Mouse (Mus musculus): Measurements from ENCODE around the gene Slmap. TPM values are rescaled to one million over a fixed set of nuclear protein-coding genes. Genes with fewer than 3 reads are reported as not detected.
A peak's percentile ranks its signal among the peaks of the same experiment; 100 is the strongest.

Gene Slmap
- polyA plus RNA-seq, 1 experiment from 2014 or later, result 22.3 TPM

GRCm38 (mm10) chr14:26486416-26487198 is 48.1 kb downstream of the Slmap start:
- WGBS, result 33% methylated on average over 8 of the region's 8 CpGs
- no peaks in the 10 kb centered on the region for H3K4me1 ChIP-seq (ENCODE audit: control insufficient read depth, insufficient read depth, low read length)

GRCm38 (mm10) chr14:26481457-26481856 is 53.3 kb downstream of the Slmap start:
- DNase-seq (ENCODE audit: low spot score) (no peak), ATAC-seq (replicated peaks; ENCODE audit: insufficient number of reproducible peaks, low FRiP score, low TSS enrichment, low read depth) (no peak)
- Histone ChIP-seq H3K4me2 (ENCODE audit: low read depth, low read length) (no peak overlapping the region), H3K36me3 (replicated peaks; ENCODE audit: control insufficient read depth, insufficient read depth, low read depth, low read length) (no peaks in the 10 kb centered on the region), H3K27me3 (ENCODE audit: control insufficient read depth, insufficient read depth, low read length) (no peaks in the 10 kb centered on the region), H3K4me3 (ENCODE audit: low read depth, low read length) (no peak overlapping the region), H3K4me1 (ENCODE audit: control insufficient read depth, insufficient read depth, low read length) (no peaks in the 10 kb centered on the region), H3K27ac (replicated peaks; ENCODE audit: low read depth, low read length) (no peak overlapping the region), H3K9me3 (replicated peaks; ENCODE audit: control insufficient read depth, low read length) (no peaks in the 10 kb centered on the region), H3K9ac (replicated peaks; ENCODE audit: low read length) (no peak overlapping the region)
- WGBS, result 86% methylated on average over 1 of the region's 1 CpGs

More at GRCm38 (mm10) chr14:26486416-26487198, 48.1 kb downstream of the Slmap start:
- H3K27ac ChIP-seq (replicated peaks; ENCODE audit: low read depth, low read length), result no peak overlapping the region
- DNase-seq (ENCODE audit: low spot score), result peak; percentile 76
- no peak overlapping the region for H3K4me3 ChIP-seq (ENCODE audit: low read depth, low read length)
- H3K27me3 ChIP-seq (ENCODE audit: control insufficient read depth, insufficient read depth, low read length), result no peaks in the 10 kb centered on the region
- no peak overlapping the region for H3K9ac ChIP-seq (replicated peaks; ENCODE audit: low read length)
- H3K4me2 ChIP-seq (ENCODE audit: low read depth, low read length), result no peak overlapping the region
- no peak for ATAC-seq (replicated peaks; ENCODE audit: insufficient number of reproducible peaks, low FRiP score, low TSS enrichment, low read depth)
- H3K9me3 ChIP-seq (replicated peaks; ENCODE audit: control insufficient read depth, low read length), result no peaks in the 10 kb centered on the region
- no peaks in the 10 kb centered on the region for H3K36me3 ChIP-seq (replicated peaks; ENCODE audit: control insufficient read depth, insufficient read depth, low read depth, low read length)

- no peak for ATAC-seq (replicated peaks; ENCODE audit: insufficient number of reproducible peaks, low FRiP score, low TSS enrichment, low read depth)
- no peak for DNase-seq (ENCODE audit: low spot score)
- Histone ChIP-seq H3K27me3 (ENCODE audit: control insufficient read depth, insufficient read depth, low read length) (no peaks in the 10 kb centered on the region), H3K9ac (replicated peaks; ENCODE audit: low read length) (no peak overlapping the region), H3K27ac (replicated peaks; ENCODE audit: low read depth, low read length) (no peak overlapping the region), H3K4me1 (ENCODE audit: control insufficient read depth, insufficient read depth, low read length) (no peaks in the 10 kb centered on the region), H3K4me2 (ENCODE audit: low read depth, low read length) (no peak overlapping the region), H3K4me3 (ENCODE audit: low read depth, low read length) (no peak overlapping the region), H3K9me3 (replicated peaks; ENCODE audit: control insufficient read depth, low read length) (no peaks in the 10 kb centered on the region), H3K36me3 (replicated peaks; ENCODE audit: control insufficient read depth, insufficient read depth, low read depth, low read length) (no peaks in the 10 kb centered on the region)
- 94% methylated on average over 5 of the region's 5 CpGs for WGBS
Measured at GRCm38 (mm10) chr14:26477738-26478137, 57.0 kb downstream of the Slmap start.

GRCm38 (mm10) chr14:26476391-26476790 is 58.3 kb downstream of the Slmap start:
- no peaks in the 10 kb centered on the region for H3K4me1 ChIP-seq (ENCODE audit: control insufficient read depth, insufficient read depth, low read length)
- no peak overlapping the region for H3K4me3 ChIP-seq (ENCODE audit: low read depth, low read length)
- no peaks in the 10 kb centered on the region for H3K27me3 ChIP-seq (ENCODE audit: control insufficient read depth, insufficient read depth, low read length)
- H3K9ac ChIP-seq (replicated peaks; ENCODE audit: low read length), result no peak overlapping the region
- DNase-seq (ENCODE audit: low spot score) (no peak), ATAC-seq (replicated peaks; ENCODE audit: insufficient number of reproducible peaks, low FRiP score, low TSS enrichment, low read depth) (no peak)
- H3K36me3 ChIP-seq (replicated peaks; ENCODE audit: control insufficient read depth, insufficient read depth, low read depth, low read length), result no peaks in the 10 kb centered on the region
- no peak overlapping the region for H3K27ac ChIP-seq (replicated peaks; ENCODE audit: low read depth, low read length)
- no peaks in the 10 kb centered on the region for H3K9me3 ChIP-seq (replicated peaks; ENCODE audit: control insufficient read depth, low read length)
- WGBS, result 95% methylated on average over 2 of the region's 2 CpGs
- H3K4me2 ChIP-seq (ENCODE audit: low read depth, low read length), result no peak overlapping the region

GRCm38 (mm10) chr14:26467974-26468373 is 66.8 kb downstream of the Slmap start:
- no peaks in the 10 kb centered on the region for H3K27me3 ChIP-seq (ENCODE audit: control insufficient read depth, insufficient read depth, low read length)
- no peak overlapping the region for H3K4me2 ChIP-seq (ENCODE audit: low read depth, low read length)
- H3K36me3 ChIP-seq (replicated peaks; ENCODE audit: control insufficient read depth, insufficient read depth, low read depth, low read length), result no peaks in the 10 kb centered on the region
- no peaks in the 10 kb centered on the region for H3K4me1 ChIP-seq (ENCODE audit: control insufficient read depth, insufficient read depth, low read length)
- H3K9me3 ChIP-seq (replicated peaks; ENCODE audit: control insufficient read depth, low read length), result no peaks in the 10 kb centered on the region
- WGBS, result 93% methylated on average over 4 of the region's 4 CpGs
- DNase-seq (ENCODE audit: low spot score) (no peak), ATAC-seq (replicated peaks; ENCODE audit: insufficient number of reproducible peaks, low FRiP score, low TSS enrichment, low read depth) (no peak)
- H3K9ac ChIP-seq (replicated peaks; ENCODE audit: low read length), result no peak overlapping the region
- no peak overlapping the region for H3K4me3 ChIP-seq (ENCODE audit: low read depth, low read length)
- no peak overlapping the region for H3K27ac ChIP-seq (replicated peaks; ENCODE audit: low read depth, low read length)

- no peak for ATAC-seq (replicated peaks; ENCODE audit: insufficient number of reproducible peaks, low FRiP score, low TSS enrichment, low read depth)
- no peak for DNase-seq (ENCODE audit: low spot score)
- no peak overlapping the region for H3K27ac ChIP-seq (replicated peaks; ENCODE audit: low read depth, low read length)
Measured at GRCm38 (mm10) chr14:26466544-26467125, 68.1 kb downstream of the Slmap start.

GRCm38 (mm10) chr14:26465898-26466297 is 68.8 kb downstream of the Slmap start:
- H3K9ac ChIP-seq (replicated peaks; ENCODE audit: low read length), result no peak overlapping the region

More at GRCm38 (mm10) chr14:26466544-26467125, 68.1 kb downstream of the Slmap start:
- no peaks in the 10 kb centered on the region for H3K9me3 ChIP-seq (replicated peaks; ENCODE audit: control insufficient read depth, low read length)
- H3K27me3 ChIP-seq (ENCODE audit: control insufficient read depth, insufficient read depth, low read length), result no peaks in the 10 kb centered on the region
- no peak overlapping the region for H3K4me3 ChIP-seq (ENCODE audit: low read depth, low read length)
- H3K36me3 ChIP-seq (replicated peaks; ENCODE audit: control insufficient read depth, insufficient read depth, low read depth, low read length), result no peaks in the 10 kb centered on the region
- H3K4me1 ChIP-seq (ENCODE audit: control insufficient read depth, insufficient read depth, low read length), result no peaks in the 10 kb centered on the region
- no peak overlapping the region for H3K4me2 ChIP-seq (ENCODE audit: low read depth, low read length)
- no peak overlapping the region for H3K9ac ChIP-seq (replicated peaks; ENCODE audit: low read length)
- 81% methylated on average over 5 of the region's 5 CpGs for WGBS

GRCm38 (mm10) chr14:26459516-26459915 is 75.2 kb downstream of the Slmap start:
- no peaks in the 10 kb centered on the region for H3K9me3 ChIP-seq (replicated peaks; ENCODE audit: control insufficient read depth, low read length)
- H3K4me1 ChIP-seq (ENCODE audit: control insufficient read depth, insufficient read depth, low read length), result no peaks in the 10 kb centered on the region
- DNase-seq (ENCODE audit: low spot score) (peak; percentile 34), ATAC-seq (replicated peaks; ENCODE audit: insufficient number of reproducible peaks, low FRiP score, low TSS enrichment, low read depth) (no peak)
- H3K9ac ChIP-seq (replicated peaks; ENCODE audit: low read length), result no peak overlapping the region
- no peak overlapping the region for H3K27ac ChIP-seq (replicated peaks; ENCODE audit: low read depth, low read length)
- H3K4me3 ChIP-seq (ENCODE audit: low read depth, low read length), result no peak overlapping the region
- H3K27me3 ChIP-seq (ENCODE audit: control insufficient read depth, insufficient read depth, low read length), result no peaks in the 10 kb centered on the region
- H3K36me3 ChIP-seq (replicated peaks; ENCODE audit: control insufficient read depth, insufficient read depth, low read depth, low read length), result no peaks in the 10 kb centered on the region
- H3K4me2 ChIP-seq (ENCODE audit: low read depth, low read length), result no peak overlapping the region

More at GRCm38 (mm10) chr14:26465898-26466297, 68.8 kb downstream of the Slmap start:
- Histone ChIP-seq H3K27me3 (ENCODE audit: control insufficient read depth, insufficient read depth, low read length) (no peaks in the 10 kb centered on the region), H3K4me2 (ENCODE audit: low read depth, low read length) (no peak overlapping the region), H3K4me1 (ENCODE audit: control insufficient read depth, insufficient read depth, low read length) (no peaks in the 10 kb centered on the region), H3K27ac (replicated peaks; ENCODE audit: low read depth, low read length) (no peak overlapping the region), H3K36me3 (replicated peaks; ENCODE audit: control insufficient read depth, insufficient read depth, low read depth, low read length) (no peaks in the 10 kb centered on the region), H3K9me3 (replicated peaks; ENCODE audit: control insufficient read depth, low read length) (no peaks in the 10 kb centered on the region), H3K4me3 (ENCODE audit: low read depth, low read length) (no peak overlapping the region)
- DNase-seq (ENCODE audit: low spot score) (no peak), ATAC-seq (replicated peaks; ENCODE audit: insufficient number of reproducible peaks, low FRiP score, low TSS enrichment, low read depth) (no peak)
- 85% methylated on average over 6 of the region's 6 CpGs for WGBS
